Mouse (Mus musculus): ENCODE results near the gene Rbfox1. TPM values are rescaled to one million over a fixed set of nuclear protein-coding genes. Genes with fewer than 3 reads are reported as not detected.

Rbfox1 gene
- total RNA-seq, 2 experiments from 2014 or later, result 413 to 426 TPM

DNA sequence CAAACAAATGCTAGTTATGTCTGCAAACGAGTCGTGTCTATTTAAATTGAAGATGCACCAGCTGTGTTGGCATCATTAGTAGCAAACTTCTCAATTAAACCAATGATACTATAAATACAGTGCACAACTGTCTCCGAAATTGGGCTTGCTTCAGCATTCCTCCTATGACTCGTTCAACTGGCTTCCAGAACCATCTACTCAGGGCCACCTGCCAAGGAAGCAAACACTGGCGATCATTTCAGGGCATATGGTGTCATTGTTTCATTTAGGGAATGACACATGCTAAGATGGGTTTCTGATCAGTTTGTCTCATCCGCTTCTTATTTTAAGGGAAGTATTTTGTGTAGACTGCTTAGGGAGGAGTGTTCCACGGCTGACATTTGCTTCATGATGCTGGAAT is 1397.1 kb downstream of the Rbfox1 start:
- peak overlapping the region; percentile 46; the same call in 1 of the 2 replicates for H3K27ac ChIP-seq
- no peak overlapping the region for H3K4me3 ChIP-seq
- peak; percentile 79 for DNase-seq (ENCODE audit: low spot score in 2 of 2)
- no peak for TF ChIP-seq CTCF (conservative IDR thresholded peaks at IDR 0.05)

- TF ChIP-seq CTCF (conservative IDR thresholded peaks at IDR 0.05), result no peak
- no peak for DNase-seq (ENCODE audit: low spot score in 2 of 2)
- no peak overlapping the region for H3K27ac ChIP-seq
- no peak overlapping the region for H3K4me3 ChIP-seq
Observed at GRCm38 (mm10) chr16:7292985-7293805, 1408.0 kb downstream of the Rbfox1 start.

DNA sequence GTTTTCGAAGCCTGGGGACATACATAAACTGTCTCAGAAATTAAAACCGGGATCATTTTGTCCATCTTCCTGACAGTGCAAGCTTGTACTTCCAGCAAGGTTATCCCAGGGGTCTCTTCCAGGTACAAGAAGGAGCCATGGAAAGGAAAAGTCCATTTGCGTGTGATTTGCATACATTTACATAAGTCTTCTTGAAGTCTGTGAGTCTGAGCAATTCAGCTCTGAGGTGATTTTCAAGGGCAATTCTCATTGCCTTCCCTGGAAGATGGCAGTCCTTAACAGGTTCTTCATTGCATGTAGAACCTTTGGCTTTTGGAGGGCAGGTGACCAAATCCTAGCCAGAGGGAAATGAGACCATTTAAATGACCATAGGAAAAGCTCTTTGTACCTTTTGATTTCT is 1417.3 kb downstream of the Rbfox1 start:
- no peak for TF ChIP-seq CTCF (conservative IDR thresholded peaks at IDR 0.05)
- Histone ChIP-seq H3K27ac (no peak overlapping the region), H3K4me3 (no peak overlapping the region)
- DNase-seq (ENCODE audit: low spot score in 2 of 2), result no peak

DNA sequence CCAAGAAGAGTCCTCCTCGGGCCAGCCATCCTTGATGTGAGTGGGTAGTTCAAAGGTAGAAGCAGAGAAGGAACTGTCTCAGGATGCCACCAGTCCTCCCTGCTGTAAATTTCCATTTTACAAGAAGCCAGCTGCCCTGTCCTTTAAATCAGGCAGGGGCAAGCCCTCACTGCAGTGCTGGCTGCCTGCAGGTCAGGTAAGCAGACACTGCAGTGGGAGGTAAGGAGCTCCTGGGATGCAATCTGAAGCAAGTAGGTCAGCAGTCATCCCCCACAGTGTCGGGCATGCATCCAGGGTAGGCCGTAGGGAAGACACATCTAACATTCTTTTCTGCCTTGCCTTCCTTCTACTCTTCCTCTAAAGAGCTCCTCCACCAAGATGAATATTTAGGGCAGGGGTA is 1444.0 kb downstream of the Rbfox1 start:
- Histone ChIP-seq H3K27ac (no peak overlapping the region), H3K4me3 (no peak overlapping the region)
- no peak for DNase-seq (ENCODE audit: low spot score in 2 of 2)
- TF ChIP-seq CTCF (conservative IDR thresholded peaks at IDR 0.05), result no peak

- H3K27ac ChIP-seq, result no peak overlapping the region
- no peak for TF ChIP-seq CTCF (conservative IDR thresholded peaks at IDR 0.05)
- H3K4me3 ChIP-seq, result no peak overlapping the region
- DNase-seq (ENCODE audit: low spot score in 2 of 2), result no peak
Observed at GRCm38 (mm10) chr16:7341186-7341585, 1456.0 kb downstream of the Rbfox1 start.

- 0 out of 2 replicates have a peak overlapping the region, but pooled peaks have one; percentile 32 for H3K27ac ChIP-seq
- TF ChIP-seq CTCF (conservative IDR thresholded peaks at IDR 0.05), result no peak
- DNase-seq (ENCODE audit: low spot score in 2 of 2), result peak in 1 of 2 experiments; percentile 39
- H3K4me3 ChIP-seq, result no peak overlapping the region
Observed at GRCm38 (mm10) chr16:7345298-7345697, 1460.1 kb downstream of the Rbfox1 start.

GRCm38 (mm10) chr16:7346001-7346625 is 1461.0 kb downstream of the Rbfox1 start:
- no peak for TF ChIP-seq CTCF (conservative IDR thresholded peaks at IDR 0.05)
- Histone ChIP-seq H3K4me3 (no peak overlapping the region), H3K27ac (no peak overlapping the region)
- no peak for DNase-seq (ENCODE audit: low spot score in 2 of 2)

DNA sequence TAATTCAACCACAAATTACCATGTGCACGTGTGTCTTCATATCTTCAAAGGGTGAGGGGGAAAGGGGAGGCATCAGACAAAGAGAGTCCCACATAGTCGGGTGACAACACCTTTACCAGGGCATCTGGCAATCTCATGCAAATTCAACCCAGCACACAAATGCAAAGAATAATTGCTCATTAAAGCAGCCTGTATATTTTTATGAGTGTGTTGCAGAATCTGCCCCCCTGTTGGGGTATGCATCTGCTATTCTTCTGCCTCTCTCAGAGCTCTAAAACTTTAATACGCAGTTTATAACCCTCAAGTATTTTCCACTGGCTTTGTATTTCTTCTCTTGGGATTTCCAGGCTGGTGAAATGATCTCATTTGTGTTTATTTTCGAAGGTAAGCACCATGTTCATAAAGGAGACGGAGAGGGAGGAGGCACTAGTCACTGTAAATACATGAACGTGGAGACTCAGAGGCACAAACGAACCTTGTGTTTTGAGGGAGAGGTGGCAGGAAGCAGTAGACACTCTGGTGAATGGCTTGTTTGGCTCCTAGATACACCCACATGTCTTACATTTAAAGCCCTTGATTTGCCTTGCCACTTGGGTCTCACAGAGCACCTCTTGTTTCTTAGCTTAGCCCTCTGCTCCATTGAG is 1462.5 kb downstream of the Rbfox1 start:
- DNase-seq (ENCODE audit: low spot score in 2 of 2), result no peak

DNA sequence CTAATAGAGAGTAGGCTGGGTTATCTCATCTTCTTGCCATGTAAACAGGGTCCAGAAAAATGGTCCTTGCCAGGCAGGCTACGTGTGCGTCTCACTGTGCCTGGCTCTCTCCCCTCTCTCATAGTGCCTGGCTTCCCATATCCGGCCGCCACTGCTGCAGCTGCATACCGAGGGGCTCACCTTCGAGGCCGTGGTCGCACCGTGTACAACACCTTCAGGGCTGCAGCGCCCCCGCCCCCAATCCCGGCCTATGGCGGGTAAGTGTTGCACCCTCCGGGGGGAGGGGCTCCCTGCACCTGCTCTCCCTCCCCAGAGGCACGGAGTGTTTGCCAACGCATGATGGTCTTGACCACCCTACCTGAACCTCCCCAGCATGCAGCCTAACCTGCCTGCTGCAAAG is 1467.7 kb downstream of the Rbfox1 start:
- Histone ChIP-seq H3K4me3 (no peak overlapping the region), H3K27ac (peak overlapping the region; percentile 59)
- no peak for TF ChIP-seq CTCF (conservative IDR thresholded peaks at IDR 0.05)
- DNase-seq (ENCODE audit: low spot score in 2 of 2), result no peak

More for the DNA sequence above, 1462.5 kb downstream of the Rbfox1 start:
- H3K27ac ChIP-seq, result no peak overlapping the region
- TF ChIP-seq CTCF (conservative IDR thresholded peaks at IDR 0.05), result no peak
- H3K4me3 ChIP-seq, result no peak overlapping the region

DNA sequence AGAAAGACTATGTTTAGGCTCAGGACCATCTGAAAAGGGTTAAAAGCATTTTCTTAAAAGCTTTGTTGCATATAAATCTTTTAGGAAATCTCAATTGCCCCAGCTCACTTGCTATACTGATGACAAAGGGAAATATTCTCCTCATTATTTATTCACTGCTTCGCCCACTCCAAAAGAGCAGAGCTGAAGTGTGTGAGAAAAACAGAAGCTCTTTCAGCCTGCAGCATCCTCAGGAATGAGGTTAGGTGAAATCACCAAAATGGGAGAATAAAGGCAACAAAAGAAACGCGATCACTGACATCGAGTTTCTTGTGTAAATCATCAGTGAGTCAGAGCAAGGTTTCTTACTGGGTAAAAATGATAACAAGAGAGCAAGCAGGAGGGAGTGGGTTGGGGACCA is 1469.0 kb downstream of the Rbfox1 start:
- TF ChIP-seq CTCF (conservative IDR thresholded peaks at IDR 0.05), result no peak
- H3K27ac ChIP-seq, result peak overlapping the region; percentile 59; the same call in 1 of the 2 replicates
- no peak overlapping the region for H3K4me3 ChIP-seq
- DNase-seq (ENCODE audit: low spot score in 2 of 2), result no peak

DNA sequence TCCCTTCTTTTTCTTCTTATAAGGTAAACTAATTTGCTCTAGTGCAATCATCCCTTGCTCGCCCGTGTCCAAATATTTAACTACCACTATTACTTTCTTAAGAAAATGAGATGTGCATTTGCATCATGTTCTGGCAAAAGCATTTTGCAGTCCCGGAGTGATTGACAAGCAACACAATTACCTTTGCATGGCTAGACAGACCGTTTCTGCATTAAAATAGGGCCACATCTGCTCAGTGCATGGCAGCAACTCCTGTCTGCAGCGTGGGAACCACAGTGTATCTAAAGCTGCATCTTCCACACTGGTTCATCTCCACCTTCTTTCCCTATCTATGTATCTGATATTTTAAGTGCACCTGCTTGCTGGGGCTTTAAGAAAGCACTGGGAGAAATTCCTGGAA is 1473.9 kb downstream of the Rbfox1 start:
- peak overlapping the region; percentile 84 for H3K27ac ChIP-seq
- no peak for TF ChIP-seq CTCF (conservative IDR thresholded peaks at IDR 0.05)
- H3K4me3 ChIP-seq, result no peak overlapping the region
- DNase-seq (ENCODE audit: low spot score in 2 of 2), result no peak

GRCm38 (mm10) chr16:7360706-7361105 is 1475.6 kb downstream of the Rbfox1 start:
- Histone ChIP-seq H3K27ac (peak overlapping the region; percentile 84), H3K4me3 (no peak overlapping the region)
- peak in 1 of 2 experiments; percentile 63 for DNase-seq (ENCODE audit: low spot score in 2 of 2)
- no peak for TF ChIP-seq CTCF (conservative IDR thresholded peaks at IDR 0.05)

DNA sequence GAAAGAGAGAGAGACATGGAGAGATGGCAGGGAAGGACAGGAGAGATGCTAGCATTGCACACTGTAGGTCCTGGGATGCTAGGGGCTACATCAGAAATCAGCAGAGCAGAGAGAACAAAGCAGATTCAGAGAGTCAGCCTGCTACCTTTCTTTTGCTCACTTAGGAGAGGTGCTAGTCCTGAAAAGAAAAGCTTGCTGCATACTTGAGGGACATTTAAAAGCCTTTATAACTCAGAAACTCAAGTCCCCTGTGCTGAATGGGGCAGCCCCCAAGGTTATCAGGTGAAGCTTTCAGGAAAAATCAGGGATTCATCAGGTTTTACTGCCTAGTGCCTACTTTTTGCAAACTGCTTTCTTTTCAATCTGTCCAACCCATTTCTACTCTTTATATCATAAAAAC is 1480.7 kb downstream of the Rbfox1 start:
- TF ChIP-seq CTCF (conservative IDR thresholded peaks at IDR 0.05), result no peak
- no peak for DNase-seq (ENCODE audit: low spot score in 2 of 2)
- no peak overlapping the region for H3K4me3 ChIP-seq
- no peak overlapping the region for H3K27ac ChIP-seq

All from layer of hippocampus, adult 2 months (tissue).